Mouse (Mus musculus) liver, adult (tissue): ENCODE results near the gene Acsf2.

ENCODE experiments used
- GATA4 ChIP-seq: IDR thresholded peaks from 2 replicates; pipeline ENCODE4 v1.6.1; 2014; ENCODE audit warnings: mild to moderate bottlenecking, low read length; ENCODE audit not compliant: insufficient replicate concordance

The Acsf2 gene

DNA sequence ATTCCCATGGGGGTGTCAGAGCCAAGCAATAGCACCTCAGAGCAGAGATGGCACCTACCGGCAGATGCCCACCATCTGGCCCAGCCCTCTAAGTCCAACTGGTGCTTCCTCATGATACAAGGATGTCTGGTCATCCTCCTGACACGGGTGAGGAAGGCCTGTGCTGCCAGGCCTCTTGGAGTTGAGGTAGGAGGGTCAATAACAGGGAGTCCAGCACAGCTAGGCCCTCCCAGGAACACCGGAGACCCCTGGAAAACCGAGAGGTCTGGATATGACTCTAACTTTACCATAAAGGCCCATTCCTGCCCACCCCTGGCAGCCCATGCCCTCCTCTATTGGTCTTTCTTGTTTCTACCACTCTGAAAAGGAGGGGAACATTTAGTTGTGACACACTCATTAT lies 59.3 kb downstream of the Acsf2 start:
- TF ChIP-seq GATA4, result no peak

DNA sequence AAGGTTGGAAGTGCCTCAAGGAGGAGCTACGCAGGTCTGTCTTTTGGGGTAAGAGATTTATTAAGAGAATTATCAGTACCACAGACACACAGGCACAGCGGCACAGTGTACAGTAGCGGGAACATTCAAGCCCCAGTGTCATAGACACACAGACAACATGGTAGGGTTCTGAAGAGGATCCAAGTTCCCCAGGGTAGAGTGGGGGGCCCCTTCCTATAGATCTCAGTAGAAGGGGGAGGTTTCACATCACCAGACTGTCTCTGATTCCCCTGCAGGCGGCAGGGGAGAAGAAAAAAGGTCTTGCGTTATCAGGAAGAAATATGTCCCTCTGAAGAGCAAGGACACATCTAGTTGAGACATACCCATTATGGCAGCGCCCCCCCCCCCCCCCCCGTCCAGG lies 61.9 kb downstream of the Acsf2 start:
- TF ChIP-seq GATA4, result no peak

GRCm38 (mm10) chr11:94538733-94539292 lies 62.9 kb downstream of the Acsf2 start:
- no peak for TF ChIP-seq GATA4

DNA sequence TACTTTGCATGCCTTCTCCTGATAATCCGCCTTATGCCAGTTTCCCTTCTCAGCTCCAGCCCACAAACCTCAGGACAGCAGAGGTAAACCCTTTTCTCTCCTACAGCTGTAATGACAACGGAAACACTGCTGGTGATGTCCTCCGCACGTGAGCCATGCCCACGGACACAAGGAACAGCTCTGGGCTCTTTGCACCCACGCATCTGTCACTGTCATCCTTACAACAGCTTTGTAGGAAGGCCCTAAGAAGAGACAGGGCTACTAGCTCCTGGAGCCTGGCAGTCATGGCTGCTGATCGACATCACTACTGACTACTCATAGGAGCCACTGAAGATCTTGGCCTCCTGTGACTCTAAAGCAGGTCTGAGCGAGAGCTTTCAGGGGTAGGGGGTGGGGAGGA lies 68.5 kb downstream of the Acsf2 start:
- TF ChIP-seq GATA4, result no peak

DNA sequence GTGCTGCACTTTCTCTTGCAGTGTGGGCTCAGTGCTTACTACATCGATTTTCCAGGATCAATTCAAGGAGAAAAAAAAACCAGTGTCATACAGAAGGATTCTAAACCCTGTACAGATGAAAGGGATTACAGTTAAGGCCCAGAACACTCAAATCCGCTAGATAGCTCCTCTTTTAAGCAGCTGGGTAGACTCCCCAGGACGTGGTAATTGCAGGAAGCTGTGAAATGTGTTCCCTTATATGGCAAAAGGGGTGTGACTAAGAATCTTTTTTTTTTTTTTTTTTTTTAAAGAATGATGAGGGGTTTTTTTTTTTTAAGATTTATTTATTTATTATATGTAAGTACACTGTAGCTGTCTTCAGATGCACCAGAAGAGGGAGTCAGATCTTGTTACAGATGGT lies 72.8 kb downstream of the Acsf2 start:
- no peak for TF ChIP-seq GATA4

DNA sequence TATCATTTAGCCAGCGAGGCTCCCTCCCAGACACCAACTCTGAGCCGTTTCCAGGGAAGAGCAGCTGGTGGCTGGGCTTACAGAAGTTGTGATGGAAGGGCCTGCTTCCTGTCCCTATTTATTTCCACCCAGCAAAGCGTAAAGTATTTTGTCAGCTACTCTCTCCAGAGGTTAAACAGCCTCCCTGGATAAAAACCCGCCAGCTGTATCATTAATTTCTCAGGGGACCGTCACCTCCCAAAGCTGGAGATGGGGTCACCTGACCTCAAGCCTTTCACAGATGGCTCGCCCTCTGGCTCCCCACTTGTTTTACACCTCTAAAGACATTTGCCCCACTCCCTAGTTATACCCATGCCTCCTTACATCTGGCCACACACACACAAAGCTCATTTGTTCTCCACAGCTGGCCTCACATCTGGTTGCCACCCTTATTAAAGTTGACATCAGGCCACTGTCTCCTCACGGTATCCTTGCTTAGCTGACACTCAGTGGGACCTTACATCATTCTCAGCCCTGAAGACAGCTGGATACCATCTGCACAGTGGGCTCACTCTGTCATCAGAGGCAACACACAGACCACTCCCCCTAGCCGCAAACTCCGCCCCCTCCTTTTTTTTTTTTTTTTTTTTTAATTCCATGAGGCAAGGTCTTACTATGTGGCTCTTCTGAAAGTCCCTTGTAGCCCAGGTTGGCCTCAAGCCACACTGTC lies 75.3 kb downstream of the Acsf2 start:
- TF ChIP-seq GATA4, result no peak

GRCm38 (mm10) chr11:94521219-94521843 lies 80.3 kb downstream of the Acsf2 start, which contains the start of gene Mycbpap:
Mycbpap (minus strand) TSS chr11:94521742.
- TF ChIP-seq GATA4, result no peak

- no peak for TF ChIP-seq GATA4
Measured at GRCm38 (mm10) chr11:94513452-94513851, 88.2 kb downstream of the Acsf2 start.

- no peak for TF ChIP-seq GATA4
Measured at GRCm38 (mm10) chr11:94508976-94509375, 92.7 kb downstream of the Acsf2 start.
